Mouse (Mus musculus): ENCODE measurements around the gene Pdcd1. TPM values are rescaled to one million over a fixed set of nuclear protein-coding genes. Genes with fewer than 3 reads are reported as not detected.

The Pdcd1 gene
- polyA plus RNA-seq (2017; shearing (Covaris generic)), result 209 TPM

DNA sequence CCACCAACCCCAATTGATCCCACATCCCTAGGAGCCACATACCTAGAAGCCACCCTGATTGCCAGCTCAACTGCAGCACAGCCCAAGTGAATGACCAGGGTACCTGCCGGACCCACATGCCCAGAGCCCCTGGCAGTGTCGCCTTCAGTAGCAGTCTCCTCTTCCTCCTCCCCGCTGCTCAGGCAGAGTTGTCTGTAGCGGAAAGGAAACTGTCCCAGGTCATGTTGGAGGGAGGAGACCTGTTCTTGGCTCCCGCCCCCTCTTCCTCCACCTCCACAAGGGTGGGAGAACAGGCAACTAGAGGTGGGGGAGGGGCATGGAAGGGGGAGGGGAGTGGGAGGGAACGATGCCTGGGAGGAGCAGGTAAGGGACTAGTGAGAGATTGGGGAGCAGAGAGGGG lies at the start of gene Pdcd1:
Gene Pdcd1 (minus strand): TSS at position 181 of the 400 bp plus-strand sequence.

GRCm38 (mm10) chr1:94020151-94020550 lies 32.2 kb downstream of the Pdcd1 start, which contains the start of gene Neu4:
Gene Neu4, plus strand, starts transcription at chr1:94020451.

DNA sequence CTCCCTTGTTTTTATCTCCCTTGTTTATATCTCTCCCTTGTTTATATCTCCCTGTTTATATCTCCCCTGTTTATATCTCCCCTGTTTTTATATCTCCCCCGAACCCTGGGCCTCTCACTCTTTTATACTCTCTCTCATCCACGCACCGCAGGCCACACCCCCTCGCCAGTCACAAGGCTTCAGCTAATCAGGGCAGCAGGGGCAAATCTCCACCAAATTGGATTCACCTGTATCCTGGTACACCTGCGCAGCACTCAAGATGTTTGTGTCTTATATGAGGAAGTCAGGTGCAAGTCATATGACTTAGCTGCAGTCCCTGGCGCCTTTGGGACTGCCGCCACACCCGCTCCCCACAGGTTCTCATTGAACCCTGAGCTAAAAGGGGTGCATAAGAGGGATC lies 62.1 kb downstream of the Pdcd1 start, which contains the start of gene Gal3st2c:
Gene Gal3st2c (plus strand): TSS at position 301 of the 400 bp plus-strand sequence.

Other genes starting within 250 kb of the Pdcd1 start
- gene Ing5, start 248.6 kb downstream of the Pdcd1 start, polyA plus RNA-seq (2017; shearing (Covaris generic)), result 43.6 TPM
- 33.9 TPM for gene D2hgdh, start 227.6 kb downstream of the Pdcd1 start, polyA plus RNA-seq (2017; shearing (Covaris generic))
- not detected for gene Gal3st2, start 191.2 kb downstream of the Pdcd1 start, polyA plus RNA-seq (2017; shearing (Covaris generic))
- gene Gal3st2b, start 134.2 kb downstream of the Pdcd1 start, polyA plus RNA-seq (2017; shearing (Covaris generic)), result not detected
- gene Gal3st2c, start 62.0 kb downstream of the Pdcd1 start, polyA plus RNA-seq (2017; shearing (Covaris generic)), result 0.06 TPM
- gene Neu4, start 32.1 kb downstream of the Pdcd1 start, polyA plus RNA-seq (2017; shearing (Covaris generic)), result not detected